Mouse (Mus musculus) C2C12 (cell line): ENCODE measurements around the gene Ddx25.

Experiments
- CTCF ChIP-seq: IDR thresholded peaks from one replicate; pipeline ENCODE4 v1.5.1; 2011; ENCODE audit not compliant: control insufficient read depth, insufficient read depth, insufficient read length
- MAX ChIP-seq: IDR thresholded peaks from one replicate; pipeline ENCODE4 v1.6.1; 2011; ENCODE audit warnings: mild to moderate bottlenecking, control low read depth
- MYOD1 ChIP-seq: IDR thresholded peaks from one replicate; pipeline ENCODE4 v1.6.1; 2011; ENCODE audit warnings: low read depth; ENCODE audit not compliant: control insufficient read depth, insufficient read length

- no peak for TF ChIP-seq CTCF
- TF ChIP-seq MAX: no peak
- no peak for TF ChIP-seq MYOD1
Observed at GRCm38 (mm10) chr9:35493033-35493732, 65.1 kb downstream of the Ddx25 start.
